Mouse (Mus musculus) testis, postnatal 14 days (tissue): ENCODE measurements at regions not wholly inside any gene's neighbourhood (a gene's known extent, or its start where the extent isn't known, plus 50 kb on each side); places are given as distances from the start of the nearest gene placed in this dataset.

Source experiments
- DNase-seq: peaks from one replicate; pipeline ENCODE4 v3.0.0; 2021; ENCODE audit warnings: low spot score

- no peak for DNase-seq
Measured at GRCm38 (mm10) chr3:39062415-39062814, 175.7 kb downstream of the Fat4 start.

- DNase-seq: no peak
Measured at GRCm38 (mm10) chr3:39065457-39065856, 178.7 kb downstream of the Fat4 start.

- DNase-seq: no peak
Measured at GRCm38 (mm10) chr3:39069011-39069410, 182.3 kb downstream of the Fat4 start.

- DNase-seq: no peak
Measured at GRCm38 (mm10) chr3:39082678-39083270, 196.0 kb downstream of the Fat4 start.

DNA sequence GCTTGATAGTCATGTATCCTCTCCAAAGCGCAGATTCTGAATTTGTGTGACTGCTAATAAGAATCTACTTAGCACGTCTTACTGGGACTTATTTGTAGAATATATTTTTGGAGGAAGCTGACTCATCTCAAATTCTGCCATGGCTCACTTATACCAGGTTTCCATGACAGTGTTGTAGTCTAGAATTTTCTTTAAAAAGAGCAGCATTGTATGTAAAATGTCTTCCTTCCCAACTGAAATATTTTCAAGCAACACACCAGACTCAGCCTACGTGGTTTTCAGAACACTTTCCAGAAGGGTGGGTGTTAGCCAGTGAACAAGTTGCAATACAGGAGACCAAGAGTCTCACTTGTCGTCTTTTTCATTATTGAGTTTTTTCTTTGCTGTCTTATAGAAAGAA lies 202.2 kb downstream of the Fat4 start:
- DNase-seq: no peak

- no peak for DNase-seq
Measured at GRCm38 (mm10) chr3:39102324-39102723, 215.6 kb downstream of the Fat4 start.

- DNase-seq: peak; percentile 5
Measured at GRCm38 (mm10) chr3:39109756-39110392, 223.1 kb downstream of the Fat4 start.

DNA sequence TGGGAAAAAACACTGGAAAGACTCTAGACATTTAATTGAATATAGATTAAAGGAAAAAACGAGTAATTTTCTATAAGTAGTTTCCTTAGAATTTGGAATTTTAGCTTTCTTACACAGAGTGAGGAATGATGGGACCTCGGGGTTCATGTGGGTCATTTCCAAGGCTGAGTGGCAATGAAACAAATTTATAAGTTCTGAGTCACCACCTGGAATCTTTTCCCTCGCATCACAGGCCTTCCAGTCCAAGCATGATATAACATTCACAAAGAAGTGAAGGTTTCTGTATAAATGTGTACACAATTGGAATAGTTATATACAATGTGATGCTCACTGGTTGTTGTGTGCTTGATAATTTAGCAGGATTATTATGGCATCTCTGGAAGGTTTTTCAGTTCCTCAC lies 227.3 kb downstream of the Fat4 start:
- no peak for DNase-seq

DNA sequence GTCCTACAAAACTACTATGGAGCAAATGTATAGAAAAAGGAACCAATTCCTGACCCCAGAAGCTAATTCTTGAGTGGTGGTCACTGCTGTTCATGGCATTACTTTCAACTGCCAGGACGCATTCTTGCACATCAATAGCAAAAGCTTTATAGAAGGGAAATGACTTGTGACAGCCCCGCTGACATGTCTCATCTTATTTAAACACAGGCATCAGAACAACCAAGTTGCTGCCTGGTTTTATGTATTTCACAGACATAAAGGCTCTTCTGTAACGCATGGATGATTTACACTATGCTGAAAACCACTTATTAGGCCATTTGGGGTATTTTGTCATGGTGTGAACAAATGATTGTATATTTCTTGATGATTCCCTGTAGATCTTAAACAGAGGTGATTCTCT lies 228.1 kb downstream of the Fat4 start:
- DNase-seq: no peak

- no peak for DNase-seq
Measured at GRCm38 (mm10) chr3:39115441-39115840, 228.7 kb downstream of the Fat4 start.

DNA sequence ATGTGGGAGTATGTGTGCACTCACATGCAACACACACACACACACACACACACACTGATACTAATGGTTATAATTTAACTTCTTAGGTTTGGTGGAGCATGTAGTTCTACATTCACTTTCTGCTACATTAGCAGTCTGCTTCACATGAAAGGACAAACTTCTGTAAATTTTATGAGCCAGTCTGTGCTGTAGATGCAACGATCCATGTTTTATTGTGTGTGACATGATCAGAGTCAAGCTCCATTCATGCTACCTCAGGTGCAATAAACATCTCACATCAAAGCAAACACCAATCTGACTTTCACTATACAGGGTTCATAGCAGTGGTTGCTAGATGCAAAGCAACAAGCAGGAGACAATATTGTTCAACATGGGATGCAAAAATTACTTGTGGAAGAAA lies 235.5 kb downstream of the Fat4 start:
- no peak for DNase-seq

DNA sequence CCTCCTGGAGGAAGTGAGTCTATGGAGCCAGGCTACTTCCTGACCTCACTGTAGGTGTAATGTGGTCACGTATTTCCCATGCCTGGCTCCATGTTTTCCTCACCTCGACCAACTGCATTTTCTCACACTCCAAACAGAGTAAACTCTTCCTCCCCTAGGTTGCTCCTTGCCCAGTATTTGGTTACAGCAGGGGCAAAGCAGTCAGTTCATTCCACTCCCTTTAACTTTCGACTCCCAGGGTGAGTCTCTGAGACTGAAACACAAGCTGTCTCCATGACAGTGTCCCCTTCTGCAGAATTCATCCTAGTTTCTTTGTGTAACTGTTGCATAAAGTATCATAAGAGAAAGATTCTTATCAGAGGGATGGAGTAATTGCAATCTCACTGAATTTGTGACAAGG lies 243.8 kb downstream of the Fat4 start:
- DNase-seq: no peak

GRCm38 (mm10) chr3:39165006-39165667 lies 278.4 kb downstream of the Fat4 start:
- no peak for DNase-seq

- DNase-seq: no peak
Measured at GRCm38 (mm10) chr3:39182646-39183045, 295.9 kb downstream of the Fat4 start.

GRCm38 (mm10) chr3:39195102-39195501 lies 308.4 kb downstream of the Fat4 start:
- no peak for DNase-seq

- no peak for DNase-seq
Measured at GRCm38 (mm10) chr3:39202662-39203061, 315.9 kb downstream of the Fat4 start.

- DNase-seq: no peak
Measured at GRCm38 (mm10) chr3:39208651-39209050, 321.9 kb downstream of the Fat4 start.

GRCm38 (mm10) chr3:39209382-39210165 lies 322.8 kb downstream of the Fat4 start:
- no peak for DNase-seq

DNA sequence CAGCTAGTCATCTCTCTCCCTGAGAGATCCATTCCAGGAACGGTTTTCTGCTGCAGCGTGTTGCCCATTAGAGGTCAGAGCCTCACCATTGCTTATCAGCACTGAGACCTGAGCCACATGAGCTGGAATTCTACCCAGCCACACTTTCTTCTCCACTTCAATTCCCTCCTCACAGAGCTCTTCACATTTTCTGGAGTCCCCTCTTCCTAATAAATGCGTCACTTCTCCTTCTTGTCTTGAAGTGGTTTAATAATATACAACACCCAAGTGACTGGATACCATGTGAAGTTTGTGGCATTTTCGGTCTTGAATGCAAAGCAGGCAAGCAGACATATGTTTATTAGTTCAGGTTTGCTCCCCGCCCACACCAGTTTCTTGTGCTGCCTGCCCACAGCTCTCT lies 324.9 kb downstream of the Fat4 start:
- DNase-seq: no peak

- no peak for DNase-seq
Measured at GRCm38 (mm10) chr3:39220011-39220706, 333.4 kb downstream of the Fat4 start.

GRCm38 (mm10) chr3:39220707-39221034 lies 333.9 kb downstream of the Fat4 start:
- DNase-seq: no peak

- DNase-seq: no peak
Measured at GRCm38 (mm10) chr3:39222059-39222458, 335.3 kb downstream of the Fat4 start.
